Mouse (Mus musculus) forebrain, embryonic 11.5 days (tissue): ENCODE results near the gene Tenm2. TPM values are rescaled to one million over a fixed set of nuclear protein-coding genes. Genes with fewer than 3 reads are reported as not detected.
A peak's percentile ranks its signal among the peaks of the same experiment; 100 is the strongest.

Source experiments
- ATAC-seq: fragments of 200-750 bp; cut with Nextera tagmentation; replicated peaks from 2 replicates; pipeline ENCODE4 v1.8.0; 2017; ENCODE audit warnings: moderate TSS enrichment; ENCODE audit not compliant: low FRiP score
- DNase-seq: peaks from one replicate; pipeline ENCODE4 v3.0.0-alpha.2; 2017; ENCODE audit warnings: low spot score
- H3K27ac ChIP-seq: fragments of 300-500 bp; sonication (generic); 2 replicates; pipeline ENCODE4 v1.5.1; 2014; ENCODE audit warnings: low read depth, low read length
- H3K27me3 ChIP-seq: fragments of 300-500 bp; sonication (generic); 2 replicates; pipeline ENCODE4 v1.6.1; 2014; ENCODE audit warnings: mild to moderate bottlenecking, low read length, mixed read lengths; ENCODE audit not compliant: control insufficient read depth, insufficient read depth
- H3K36me3 ChIP-seq: fragments of 300-500 bp; sonication (generic); 2 replicates; pipeline ENCODE4 v1.6.1; 2014; ENCODE audit warnings: mild to moderate bottlenecking, low read length, moderate library complexity, mixed read lengths; ENCODE audit not compliant: control insufficient read depth, insufficient read depth
- H3K4me1 ChIP-seq: fragments of 300-500 bp; sonication (generic); replicated peaks from 2 replicates; pipeline ENCODE4 v1.6.1; 2014; ENCODE audit warnings: low read length, mixed read lengths; ENCODE audit not compliant: control insufficient read depth, insufficient read depth
- H3K4me2 ChIP-seq: fragments of 300-500 bp; sonication (generic); 2 replicates; pipeline ENCODE4 v1.6.1; 2014; ENCODE audit warnings: low read depth, mild to moderate bottlenecking, low read length, moderate library complexity, mixed read lengths; ENCODE audit not compliant: severe bottlenecking
- H3K4me3 ChIP-seq: fragments of 300-500 bp; sonication (generic); 2 replicates; pipeline ENCODE4 v1.5.1; 2014; ENCODE audit warnings: low read depth, low read length
- H3K9ac ChIP-seq: fragments of 300-500 bp; sonication (generic); 2 replicates; pipeline ENCODE4 v1.6.1; 2014; ENCODE audit warnings: low read length
- H3K9me3 ChIP-seq: fragments of 300-500 bp; sonication (generic); 2 replicates; pipeline ENCODE4 v1.6.1; 2016; ENCODE audit warnings: low read length, mixed read lengths; ENCODE audit not compliant: control insufficient read depth
- WGBS: fragments of 180-500 bp; shearing (Covaris S2); extraction: QIAGEN DNeasy Blood & Tissue Kit; methylation state at CpG from one replicate; pipeline ENCODE4 v1.1.7; 2014; 5-methylcytosine and 5-hydroxymethylcytosine counted together
- polyA plus RNA-seq: library from polyadenylated mRNA; unstranded; fragments of >200 nt; fragmentation: Nextera tagmentation; extraction: Ambion mirVana; gene quantifications from 2 replicates; pipeline ENCODE4 v1.2.1, GENCODE M21; 2014

Tenm2 gene
- polyA plus RNA-seq, 1 experiment from 2014 or later, result 3.8 TPM

DNA sequence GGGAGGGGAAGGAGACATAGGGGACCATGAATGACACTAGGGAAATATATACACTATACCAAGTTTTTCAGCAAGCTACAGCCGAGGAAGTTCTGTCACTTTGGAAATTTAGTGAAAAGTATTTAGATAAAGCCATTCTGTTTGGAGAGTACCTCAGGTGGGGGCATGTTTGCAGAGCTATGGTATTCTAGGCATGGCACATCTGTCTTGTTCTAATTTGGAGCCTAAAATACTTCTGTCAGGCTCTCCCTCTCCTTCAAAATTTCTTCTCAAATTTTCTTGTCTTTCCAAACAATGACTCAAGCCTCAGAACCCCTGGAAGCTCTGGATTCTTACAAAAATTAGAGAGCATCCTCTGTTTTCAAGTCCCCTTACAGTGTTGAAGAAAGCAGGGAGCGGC, 13.0 kb downstream of the Tenm2 start:
- Histone ChIP-seq H3K4me1 (no peaks in the 10 kb centered on the region), H3K4me2 (no peak overlapping the region), H3K27me3 (no peaks in the 10 kb centered on the region), H3K9ac (no peak overlapping the region), H3K27ac (no peak overlapping the region), H3K36me3 (no peaks in the 10 kb centered on the region), H3K9me3 (no peaks in the 10 kb centered on the region), H3K4me3 (no peak overlapping the region)
- DNase-seq (no peak), ATAC-seq (no peak)
- 83% methylated on average over 2 of the region's 2 CpGs for WGBS

DNA sequence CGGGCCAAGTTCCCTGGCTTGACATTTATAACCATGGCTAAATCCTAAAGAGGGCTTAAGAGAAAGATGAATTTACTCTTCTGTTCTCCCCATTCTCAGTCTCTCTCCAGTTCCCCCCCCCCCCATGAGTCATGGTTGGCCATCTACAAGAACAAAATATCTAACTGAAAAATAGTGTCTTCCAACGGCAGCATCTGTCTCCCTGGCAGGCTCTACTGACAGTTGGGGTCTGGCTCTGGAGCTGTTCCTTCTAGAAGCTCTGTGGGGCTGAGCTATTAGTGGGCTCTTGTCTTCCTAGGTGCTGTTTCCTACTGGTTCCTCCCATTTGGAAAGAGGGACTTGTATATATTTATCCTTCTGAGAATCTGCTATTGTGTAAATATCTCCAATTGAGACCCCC, 13.7 kb downstream of the Tenm2 start:
- DNase-seq (no peak), ATAC-seq (no peak)
- H3K4me1 ChIP-seq, result no peaks in the 10 kb centered on the region
- no peaks in the 10 kb centered on the region for H3K27me3 ChIP-seq
- no peaks in the 10 kb centered on the region for H3K9me3 ChIP-seq
- no peak overlapping the region for H3K9ac ChIP-seq
- no peak overlapping the region for H3K27ac ChIP-seq
- H3K4me3 ChIP-seq, result no peak overlapping the region
- no peak overlapping the region for H3K4me2 ChIP-seq
- no peaks in the 10 kb centered on the region for H3K36me3 ChIP-seq
- 95% methylated on average over 2 of the region's 2 CpGs for WGBS

DNA sequence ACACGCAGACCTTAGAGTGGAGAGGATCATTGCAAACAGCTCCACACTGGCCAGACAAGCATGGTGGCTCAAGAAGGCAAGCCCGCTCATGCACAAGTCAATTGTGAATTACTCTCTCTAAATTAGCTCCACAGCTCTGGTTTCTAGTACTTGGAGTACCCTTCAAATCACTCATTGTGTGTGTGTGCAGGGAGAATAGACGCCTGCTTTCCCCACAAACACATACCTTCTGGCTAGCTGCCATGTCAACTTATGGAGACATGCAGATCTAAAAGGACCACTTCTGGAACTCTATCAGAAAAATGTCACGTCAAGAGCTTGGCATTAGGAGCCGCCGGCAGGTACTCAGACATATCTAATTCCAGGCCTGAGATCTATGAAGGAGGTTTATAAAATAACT, 14.8 kb downstream of the Tenm2 start:
- no peak for ATAC-seq
- no peaks in the 10 kb centered on the region for H3K4me1 ChIP-seq
- 83% methylated on average over 6 of the region's 6 CpGs for WGBS

DNA sequence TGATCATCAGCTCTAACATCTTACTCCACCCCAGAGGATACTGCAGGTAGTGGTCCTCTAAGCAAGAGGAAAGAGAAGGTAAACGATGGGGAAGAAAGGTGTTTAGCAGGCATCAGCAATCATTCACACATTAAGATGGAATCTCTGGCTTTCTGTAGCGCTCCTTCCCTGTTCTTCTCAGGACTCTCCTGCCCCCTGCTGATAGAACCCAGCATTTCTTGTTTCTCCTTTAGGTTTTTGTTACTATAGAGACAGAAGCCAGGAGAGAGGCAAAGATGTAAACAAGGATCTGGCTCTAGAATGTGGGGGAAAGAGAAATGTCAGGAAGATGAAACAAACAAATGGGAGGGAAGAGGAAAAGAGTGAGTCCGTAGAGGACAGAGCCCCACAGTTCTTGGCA, 49.6 kb downstream of the Tenm2 start:
- ATAC-seq (no peak), DNase-seq (peak; percentile 61)
- Histone ChIP-seq H3K4me3 (no peak overlapping the region), H3K27ac (no peak overlapping the region), H3K36me3 (no peaks in the 10 kb centered on the region), H3K9me3 (no peaks in the 10 kb centered on the region), H3K4me2 (no peak overlapping the region), H3K27me3 (no peaks in the 10 kb centered on the region), H3K4me1 (no peaks in the 10 kb centered on the region), H3K9ac (no peak overlapping the region)
- 24% methylated on average over 3 of the region's 3 CpGs for WGBS

More for the DNA sequence above, 14.8 kb downstream of the Tenm2 start:
- no peaks in the 10 kb centered on the region for H3K36me3 ChIP-seq
- H3K4me3 ChIP-seq, result no peak overlapping the region
- H3K9ac ChIP-seq, result no peak overlapping the region
- no peaks in the 10 kb centered on the region for H3K27me3 ChIP-seq
- no peak for DNase-seq
- H3K9me3 ChIP-seq, result no peaks in the 10 kb centered on the region
- no peak overlapping the region for H3K27ac ChIP-seq
- H3K4me2 ChIP-seq, result no peak overlapping the region

DNA sequence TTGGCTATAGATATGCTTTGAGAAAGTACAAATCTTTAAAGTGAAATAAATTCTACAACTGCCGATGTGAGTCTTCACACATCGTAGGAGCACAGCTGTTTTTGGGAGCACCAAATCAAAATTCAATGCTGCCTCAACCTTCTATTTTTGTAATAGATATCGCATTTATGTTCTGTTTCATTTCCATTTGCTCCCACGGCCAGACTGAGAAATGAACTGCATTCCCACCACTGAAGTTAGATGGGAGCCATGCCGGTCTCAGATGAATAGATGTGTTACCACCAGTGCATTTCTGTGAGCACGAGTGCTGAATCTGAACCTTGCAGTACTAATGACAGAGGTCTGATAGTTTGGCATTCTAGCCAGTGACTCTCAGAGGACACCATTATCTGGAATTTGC, 58.3 kb downstream of the Tenm2 start:
- ATAC-seq (no peak), DNase-seq (no peak)
- H3K27ac ChIP-seq, result no peak overlapping the region
- no peaks in the 10 kb centered on the region for H3K4me1 ChIP-seq
- no peak overlapping the region for H3K9ac ChIP-seq
- H3K4me2 ChIP-seq, result no peak overlapping the region
- H3K4me3 ChIP-seq, result no peak overlapping the region
- WGBS, result 94% methylated on average over 6 of the region's 6 CpGs
- H3K9me3 ChIP-seq, result no peaks in the 10 kb centered on the region
- no peaks in the 10 kb centered on the region for H3K36me3 ChIP-seq
- H3K27me3 ChIP-seq, result no peaks in the 10 kb centered on the region

DNA sequence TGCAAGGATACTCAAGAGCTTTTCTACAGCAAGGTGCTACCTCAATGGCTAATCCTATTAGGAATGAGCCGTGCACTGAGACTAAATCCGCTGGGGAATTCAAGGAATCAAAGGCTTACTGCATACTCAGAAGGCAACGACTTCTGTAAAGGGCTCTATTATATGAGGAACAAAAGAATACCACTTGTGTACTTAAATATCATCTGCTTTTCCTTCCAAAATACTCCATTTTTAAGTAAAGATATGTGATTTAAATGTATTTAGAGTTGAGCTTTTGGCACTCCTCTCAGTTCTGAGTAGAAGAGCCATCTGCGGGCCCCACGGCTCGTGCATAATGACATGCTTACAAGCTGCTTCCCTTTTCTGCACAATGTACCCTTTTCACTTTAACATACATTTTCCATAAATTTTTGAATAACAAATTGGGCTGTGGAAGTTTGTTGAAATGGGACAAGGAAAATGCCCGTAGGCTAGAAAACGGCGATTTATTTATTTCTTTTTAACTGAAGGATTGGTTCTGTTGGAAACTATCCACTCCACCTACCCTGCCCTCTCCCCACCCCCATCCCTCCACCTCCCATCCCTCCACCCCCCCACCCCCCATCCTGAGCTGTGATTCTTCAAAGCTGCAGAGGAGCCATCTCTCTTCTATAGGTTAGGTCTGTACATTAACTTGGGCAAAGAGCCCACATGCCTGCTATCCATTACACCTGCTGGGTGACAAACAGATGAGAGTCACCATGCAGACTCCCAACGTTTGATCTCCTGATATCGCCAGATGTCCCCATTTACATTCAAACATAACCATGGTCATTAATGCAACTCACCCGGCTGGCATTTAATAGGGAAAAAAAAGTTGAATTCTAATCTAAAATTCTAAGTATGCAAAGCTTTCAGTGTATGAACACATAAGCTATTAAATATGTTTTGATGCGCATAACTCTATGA, 81.6 kb downstream of the Tenm2 start:
- H3K9ac ChIP-seq, result no peak overlapping the region
- H3K4me3 ChIP-seq, result no peak overlapping the region
- peaks cover 16% of the 10 kb centered on the region; the same call in 1 of the 2 replicates for H3K27me3 ChIP-seq
- peak; percentile 51 for DNase-seq
- no peaks in the 10 kb centered on the region; the same call in 1 of the 2 replicates for H3K4me1 ChIP-seq
- H3K27ac ChIP-seq, result no peak overlapping the region
- H3K9me3 ChIP-seq, result no peaks in the 10 kb centered on the region
- H3K4me2 ChIP-seq, result no peak overlapping the region
- peak; percentile 85 for ATAC-seq
- H3K36me3 ChIP-seq, result no peaks in the 10 kb centered on the region
- WGBS, result 14% methylated on average over 13 of the region's 13 CpGs

DNA sequence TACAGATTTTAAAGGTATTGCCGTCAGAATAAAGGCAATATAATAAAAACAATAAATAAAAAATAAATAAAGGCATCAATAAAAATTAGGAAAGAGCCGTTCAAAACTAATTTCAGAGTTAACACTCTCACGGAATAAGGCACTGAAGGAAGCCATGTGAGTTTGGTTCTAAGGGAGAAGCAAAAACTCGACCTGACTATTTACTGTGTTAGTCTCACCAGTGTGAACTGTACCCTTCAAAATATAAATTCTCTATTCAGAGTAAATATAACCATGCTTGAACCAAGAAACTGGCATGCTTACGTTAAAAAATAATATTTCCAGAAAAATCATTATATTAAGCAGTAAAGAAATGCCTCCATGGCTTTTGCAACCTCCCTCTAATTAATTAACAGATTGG, 82.4 kb downstream of the Tenm2 start:
- H3K4me2 ChIP-seq, result no peak overlapping the region
- no peaks in the 10 kb centered on the region for H3K36me3 ChIP-seq
- H3K9ac ChIP-seq, result no peak overlapping the region
- peak; percentile 61; the same call in 1 of the 2 replicates for ATAC-seq
- no peak overlapping the region for H3K27ac ChIP-seq
- H3K4me1 ChIP-seq, result no peaks in the 10 kb centered on the region; the same call in 1 of the 2 replicates
- no peak overlapping the region for H3K4me3 ChIP-seq
- 24% methylated on average over 5 of the region's 5 CpGs for WGBS
- peaks cover 16% of the 10 kb centered on the region; the same call in 1 of the 2 replicates for H3K27me3 ChIP-seq
- H3K9me3 ChIP-seq, result no peaks in the 10 kb centered on the region
- DNase-seq, result no peak

DNA sequence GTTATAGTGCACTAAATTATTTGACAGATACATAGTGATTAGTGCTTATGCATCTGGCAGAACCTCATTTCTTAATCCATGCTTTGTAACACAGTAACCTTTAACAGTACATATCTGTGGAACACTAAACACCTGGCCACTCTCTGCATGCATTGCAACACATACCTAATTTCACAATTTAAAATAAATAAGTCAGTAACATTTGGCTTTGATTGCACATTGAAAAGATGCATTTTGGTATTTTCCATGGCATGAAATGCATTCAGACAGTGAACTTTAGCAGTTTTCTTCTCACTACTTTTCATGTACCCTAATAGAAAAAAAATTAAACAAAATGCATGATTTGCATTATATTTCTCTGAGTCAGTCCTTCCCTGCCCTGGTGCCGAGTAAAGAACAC, 85.8 kb downstream of the Tenm2 start:
- Histone ChIP-seq H3K4me1 (no peaks in the 10 kb centered on the region; the same call in 1 of the 2 replicates), H3K9me3 (no peaks in the 10 kb centered on the region), H3K4me2 (no peak overlapping the region), H3K27me3 (peaks cover 7% of the 10 kb centered on the region; the same call in 1 of the 2 replicates), H3K27ac (no peak overlapping the region), H3K36me3 (no peaks in the 10 kb centered on the region), H3K9ac (no peak overlapping the region), H3K4me3 (no peak overlapping the region)
- DNase-seq (no peak), ATAC-seq (no peak)
- WGBS, result 79% methylated on average over 1 of the region's 1 CpGs

DNA sequence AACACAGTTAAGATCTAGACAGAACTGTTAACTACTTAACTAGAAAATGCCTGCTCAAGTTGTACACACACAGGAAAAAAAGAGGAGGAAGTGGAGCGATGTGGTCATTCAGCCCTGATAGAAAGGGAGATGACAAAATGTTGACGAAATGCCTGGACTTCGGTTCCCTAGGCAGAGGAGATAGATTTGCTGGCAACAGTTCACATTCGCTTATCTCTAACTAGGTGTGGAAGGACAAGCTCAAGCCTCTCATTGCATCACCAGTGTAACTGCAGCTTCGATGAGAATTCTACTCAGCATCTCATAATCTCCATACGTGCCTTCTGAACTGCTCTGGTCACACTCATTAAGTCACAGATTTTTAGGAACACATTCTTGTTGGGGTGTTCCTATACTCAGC, 91.8 kb downstream of the Tenm2 start:
- Histone ChIP-seq H3K9me3 (no peaks in the 10 kb centered on the region), H3K4me2 (no peak overlapping the region), H3K27me3 (no peaks in the 10 kb centered on the region), H3K9ac (no peak overlapping the region), H3K4me1 (no peaks in the 10 kb centered on the region), H3K4me3 (no peak overlapping the region), H3K36me3 (no peaks in the 10 kb centered on the region), H3K27ac (no peak overlapping the region)
- WGBS, result 83% methylated on average over 6 of the region's 6 CpGs
- ATAC-seq (no peak), DNase-seq (no peak)
